Mouse (Mus musculus): ENCODE results near the gene Aff4.
"Not testable (repeated sequence)": the region's sequence is repeated elsewhere in the genome, so short reads cannot be mapped to it uniquely, and the experiment has no call there.

DNA sequence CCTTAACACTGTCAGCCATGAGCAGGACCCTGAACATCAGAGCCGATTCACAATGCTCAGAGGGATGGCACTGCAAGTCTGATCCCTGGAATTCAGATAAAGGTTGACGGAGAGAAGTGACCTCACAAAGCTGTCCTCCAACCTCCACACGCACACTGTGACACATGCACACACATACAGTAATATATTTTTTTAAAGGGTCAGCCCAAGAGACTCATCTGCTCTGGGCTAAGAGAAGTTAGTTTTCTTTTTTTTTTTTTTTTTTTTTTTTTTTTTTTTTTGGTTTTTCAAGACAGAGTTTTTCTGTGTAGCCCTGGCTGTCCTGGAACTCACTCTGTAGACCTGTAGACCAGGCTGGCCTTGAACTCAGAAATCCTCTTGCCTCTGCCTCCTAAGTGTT is 76.3 kb downstream of the Aff4 start:
- not testable (repeated sequence) for TF ChIP-seq MYOD1 (IDR thresholded peaks at IDR 0.05; ENCODE audit: control insufficient read depth, insufficient read length, low read depth); MAX (IDR thresholded peaks at IDR 0.05)

All from C2C12 (cell line).